9 mouse cellular contexts compared by ENCODE assay signal in genomic region chr2:4490845-4491244, GRCm38 (mm10).
DNase-seq lines count a peak whose midpoint lies in the region.
"Had no signal": no experiment of that assay in that cellular context is flagged by ENCODE, and none has a peak within 500 bp of the region (broad histone marks: within the 10 kb centered on the region; RNA-seq: fewer than 3 reads in every experiment).

No protein-coding gene starts in this region.

- peak; percentile 90 to 94 for DNase-seq in cerebellum, postnatal 10 days
- DNase-seq in cerebellum, adult 11 months, result no peak
- peak; percentile 31 for DNase-seq in kidney, adult 18-20 months
- no peak for DNase-seq in kidney, adult 8-10 months
- DNase-seq in adrenal gland, postnatal 10 days, result peak; percentile 71
- DNase-seq in kidney, postnatal 14 days, result peak; percentile 44
- no peak for DNase-seq in embryo, embryonic 10 days (ENCODE audit: low spot score)
- DNase-seq in urinary bladder, postnatal 14 days (ENCODE audit: low spot score), result no peak
- DNase-seq: lung, adult 2 months had no signal

Comparison
In these comparisons a context has a peak if more than half of its experiments do, and no peak if none do; other contexts are left out.
1. DNase-seq: peak in cerebellum, postnatal 10 days (2 of 2), kidney, adult 18-20 months (single experiment), adrenal gland, postnatal 10 days (single experiment) and kidney, postnatal 14 days (single experiment); none in cerebellum, adult 11 months (single experiment), kidney, adult 8-10 months (0 of 2), embryo, embryonic 10 days (single experiment) and urinary bladder, postnatal 14 days (single experiment).